In the genomic region with DNA sequence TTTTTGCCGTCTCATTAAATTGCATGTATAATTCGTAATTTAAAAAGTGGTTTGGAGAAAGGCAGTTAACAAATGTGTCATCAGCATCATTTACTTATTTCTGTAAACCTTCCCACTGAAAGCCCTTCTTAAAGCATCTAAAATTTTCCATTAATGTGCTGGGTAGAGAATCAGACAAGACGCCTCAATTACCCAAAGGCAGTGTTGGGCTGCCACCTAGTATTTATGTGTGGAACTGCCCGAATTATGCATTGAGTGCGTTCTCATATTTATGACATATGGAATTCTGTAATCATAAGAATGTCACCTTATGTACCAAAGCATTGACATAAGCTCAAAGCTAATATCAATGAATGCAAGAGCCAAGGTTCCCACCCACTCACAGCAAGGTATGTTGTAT, we compare ENCODE assay signal across 10 mouse cellular contexts.
DNase-seq lines count a peak whose midpoint lies in the region; ATAC-seq and TF ChIP-seq lines count a peak whose summit lies in the region.
"Had no signal": no experiment of that assay in that cellular context is flagged by ENCODE, and none has a peak within 500 bp of the region (broad histone marks: within the 10 kb centered on the region; RNA-seq: fewer than 3 reads in every experiment).

No protein-coding gene starts in this region.

- peak; percentile 83 for TF ChIP-seq RAD21 in CH12.LX (IDR thresholded peaks at IDR 0.05; ENCODE audit: low read depth, low read length)

- no peak overlapping the region for H3K27ac ChIP-seq in gastrocnemius, adult 2 months
- no peak overlapping the region for H3K27ac ChIP-seq in CH12.LX (ENCODE audit: insufficient read depth, low read depth)
- no peak overlapping the region for H3K27ac ChIP-seq in embryonic facial prominence, embryonic 14.5 days (replicated peaks; ENCODE audit: low read depth, low read length)
- no peak overlapping the region for H3K27ac ChIP-seq in stomach, postnatal 0 days (replicated peaks)
- H3K27ac ChIP-seq: embryonic facial prominence, embryonic 15.5 days; limb, embryonic 12.5 days had no signal

- TF ChIP-seq POLR2A in CH12.LX (IDR thresholded peaks at IDR 0.05; ENCODE audit: low read depth, low read length): no peak

- H3K4me3 ChIP-seq in gastrocnemius, adult 2 months: no peak overlapping the region
- H3K4me3 ChIP-seq in CH12.LX (replicated peaks in 1 of 3; ENCODE audit: low read depth in 2 of 3, low read length in 2 of 3, poor library complexity in 1 of 3): no peak overlapping the region
- H3K4me3 ChIP-seq in embryonic facial prominence, embryonic 14.5 days (ENCODE audit: low read depth, low read length): no peak overlapping the region
- H3K4me3 ChIP-seq in stomach, postnatal 0 days (ENCODE audit: low read depth, low read length): no peak overlapping the region
- H3K4me3 ChIP-seq: embryonic facial prominence, embryonic 15.5 days; limb, embryonic 12.5 days had no signal

- TF ChIP-seq CTCF in gastrocnemius, adult 2 months (IDR thresholded peaks at IDR 0.05): peak; percentile 38
- peak; percentile 36 to 71 for TF ChIP-seq CTCF in CH12.LX (conservative IDR thresholded peaks at IDR 0.05 in 1 of 2, IDR thresholded peaks at IDR 0.05 in 1 of 2; ENCODE audit: low read depth in 2 of 2, low read length in 2 of 2)
- TF ChIP-seq CTCF in stomach, postnatal 0 days (IDR thresholded peaks at IDR 0.05; ENCODE audit: low read depth): peak; percentile 82

- H3K27me3 ChIP-seq in CH12.LX (replicated peaks): no peaks in the 10 kb centered on the region
- 0 out of 2 replicates have a peak, but pooled peaks cover 2% of the 10 kb centered on the region for H3K27me3 ChIP-seq in embryonic facial prominence, embryonic 14.5 days (replicated peaks; ENCODE audit: control insufficient read depth, insufficient read depth, low read length)
- H3K27me3 ChIP-seq in stomach, postnatal 0 days (ENCODE audit: control insufficient read depth, insufficient read depth, low read length): no peaks in the 10 kb centered on the region
- H3K27me3 ChIP-seq: limb, embryonic 12.5 days had no signal

- no peaks in the 10 kb centered on the region for H3K4me1 ChIP-seq in CH12.LX (ENCODE audit: control insufficient read depth in 1 of 2, insufficient read depth in 2 of 2)
- H3K4me1 ChIP-seq in embryonic facial prominence, embryonic 14.5 days (ENCODE audit: control insufficient read depth, insufficient read depth, low read length): no peaks in the 10 kb centered on the region
- no peaks in the 10 kb centered on the region for H3K4me1 ChIP-seq in stomach, postnatal 0 days (replicated peaks; ENCODE audit: control insufficient read depth, insufficient read depth)
- H3K4me1 ChIP-seq: embryonic facial prominence, embryonic 15.5 days; limb, embryonic 12.5 days had no signal

- no peaks in the 10 kb centered on the region for H3K9me3 ChIP-seq in CH12.LX (replicated peaks; ENCODE audit: low read length)
- H3K9me3 ChIP-seq in embryonic facial prominence, embryonic 14.5 days (ENCODE audit: control insufficient read depth, low read length): no peaks in the 10 kb centered on the region
- no peaks in the 10 kb centered on the region for H3K9me3 ChIP-seq in stomach, postnatal 0 days (ENCODE audit: control insufficient read depth, low read length)
- H3K9me3 ChIP-seq: embryonic facial prominence, embryonic 15.5 days; limb, embryonic 12.5 days had no signal

- no peaks in the 10 kb centered on the region for H3K79me2 ChIP-seq in CH12.LX (replicated peaks; ENCODE audit: control insufficient read depth, extremely low read depth, insufficient read depth, poor library complexity, severe bottlenecking)

- ATAC-seq in embryonic facial prominence, embryonic 14.5 days (ENCODE audit: low read depth): no peak
- ATAC-seq in stomach, postnatal 0 days (ENCODE audit: low FRiP score, low TSS enrichment): no peak

- H3K36me3 ChIP-seq in CH12.LX (replicated peaks in 1 of 2; ENCODE audit: control insufficient read depth in 1 of 2, insufficient read depth in 1 of 2, low read length in 1 of 2): no peaks in the 10 kb centered on the region
- no peaks in the 10 kb centered on the region for H3K36me3 ChIP-seq in embryonic facial prominence, embryonic 14.5 days (ENCODE audit: control insufficient read depth, insufficient read depth, low read length)
- H3K36me3 ChIP-seq in stomach, postnatal 0 days (ENCODE audit: control insufficient read depth, insufficient read depth, low read length): no peaks in the 10 kb centered on the region
- H3K36me3 ChIP-seq: embryonic facial prominence, embryonic 15.5 days; limb, embryonic 12.5 days had no signal

- dilution Hi-C loops in CH12.LX (cut with MboI; ENCODE audit: extremely low pct_ligation_motif_present, extremely low pct_unique_long_range_greater_than_20kb, low sequenced_read_pairs): no loop called here

- no peak overlapping the region for H3K9ac ChIP-seq in CH12.LX (ENCODE audit: insufficient read depth, low read depth)
- no peak overlapping the region for H3K9ac ChIP-seq in embryonic facial prominence, embryonic 14.5 days (ENCODE audit: low read depth, low read length)
- no peak overlapping the region for H3K9ac ChIP-seq in stomach, postnatal 0 days (ENCODE audit: low read length)
- H3K9ac ChIP-seq: embryonic facial prominence, embryonic 15.5 days; limb, embryonic 12.5 days had no signal

- H3K4me2 ChIP-seq in CH12.LX (ENCODE audit: insufficient read depth, low read depth, poor library complexity, severe bottlenecking): no peak overlapping the region
- no peak overlapping the region for H3K4me2 ChIP-seq in embryonic facial prominence, embryonic 14.5 days (ENCODE audit: low read depth, low read length)
- H3K4me2 ChIP-seq in stomach, postnatal 0 days (replicated peaks; ENCODE audit: low read depth): no peak overlapping the region
- H3K4me2 ChIP-seq: embryonic facial prominence, embryonic 15.5 days; limb, embryonic 12.5 days had no signal

- in situ Hi-C loops in CH12.LX (cut with MboI; ENCODE audit: low pct_ligation_motif_present, low pct_unique_long_range_greater_than_20kb, low sequenced_read_pairs): no loop called here

- WGBS in embryonic facial prominence, embryonic 14.5 days: 49% methylated on average over 5 of the region's 5 CpGs
- WGBS in stomach, postnatal 0 days: 32% methylated on average over 5 of the region's 5 CpGs

- no peak for TF ChIP-seq EP300 in CH12.LX (IDR thresholded peaks at IDR 0.05; ENCODE audit: low read length)
- no peak for TF ChIP-seq EP300 in stomach, postnatal 0 days (optimal IDR thresholded peaks at IDR 0.05)

- intact Hi-C loops in gastrocnemius, adult 2 months (cut with DNase I): no loop called here
- intact Hi-C loops in gastrocnemius, postnatal 14 days (cut with DNase I; ENCODE audit: low total_unique reads): no loop called here
- intact Hi-C loops in left cerebral cortex, postnatal 25 days (cut with DNase I): loop anchor here (5.0 kb wide), 2 partner anchors 139 to 374 kb away; no protein-coding TSS in a partner anchor

- no peak for DNase-seq in gastrocnemius, adult 2 months
- no peak for DNase-seq in gastrocnemius, postnatal 14 days
- DNase-seq in CH12.LX (ENCODE audit: extremely low read depth): peak; percentile 42
- peak; percentile 70 for DNase-seq in embryonic facial prominence, embryonic 14.5 days (ENCODE audit: low spot score)
- DNase-seq in left cerebral cortex, postnatal 25 days (ENCODE audit: low spot score in 2 of 2): peak; percentile 53 to 72
- DNase-seq in stomach, postnatal 0 days (ENCODE audit: low spot score): no peak
- no peak for DNase-seq in urinary bladder, adult 2 months (ENCODE audit: low spot score)
- DNase-seq in T-cell, adult 2 months (ENCODE audit: low spot score): no peak

TF ChIP-seq in CH12.LX, 34 proteins besides CTCF, POLR2A, EP300 and RAD21:
- peak; percentile 33 for TF ChIP-seq ZC3H11A (IDR thresholded peaks at IDR 0.05; ENCODE audit: low read depth, low read length)
- TF ChIP-seq SMC3 (IDR thresholded peaks at IDR 0.05; ENCODE audit: low read depth, low read length): peak; percentile 58
- TF ChIP-seq USF2 (conservative IDR thresholded peaks at IDR 0.05; ENCODE audit: low read depth, low read length): no peak
- no peak for TF ChIP-seq UBTF (IDR thresholded peaks at IDR 0.05; ENCODE audit: low read depth, low read length)
TF ChIP-seq in CH12.LX: peak in this region for 2.

Comparison
In these comparisons a context has a peak if more than half of its experiments do, and no peak if none do; other contexts are left out.
1. DNase-seq: peak in CH12.LX (single experiment), embryonic facial prominence, embryonic 14.5 days (single experiment) and left cerebral cortex, postnatal 25 days (2 of 2); none in gastrocnemius, adult 2 months (single experiment), gastrocnemius, postnatal 14 days (single experiment), stomach, postnatal 0 days (single experiment), urinary bladder, adult 2 months (single experiment) and T-cell, adult 2 months (single experiment).
2. Peak in every context shown above with its lines, with median percentiles within 50 percentile points of each other: CTCF ChIP-seq.